Mouse (Mus musculus): ENCODE data around the gene Pde10a.

- TF ChIP-seq CTCF (conservative IDR thresholded peaks at IDR 0.05; ENCODE audit: low read length) (no peak), NANOG (IDR thresholded peaks at IDR 0.05; ENCODE audit: borderline replicate concordance, low read length) (no peak), POU5F1 (IDR thresholded peaks at IDR 0.05; ENCODE audit: borderline replicate concordance, low read length) (no peak)
Measured at GRCm38 (mm10) chr17:8602976-8603375, 77.8 kb downstream of the Pde10a start.
